Comparison of ENCODE assay signal across 8 mouse cellular contexts in genomic region chr9:111056798-111057543, GRCm38 (mm10). TPM values are rescaled to one million over a fixed set of nuclear protein-coding genes. Genes with fewer than 3 reads are reported as not detected.
DNase-seq lines count a peak whose midpoint lies in the region; ATAC-seq and TF ChIP-seq lines count a peak whose summit lies in the region.

TSS of gene Ccrl2 (minus strand) at chr9:111057519.

- H3K9ac ChIP-seq in embryonic facial prominence, embryonic 11.5 days (replicated peaks; ENCODE audit: low read length) = peak within 1 kb of the TSS; percentile 27; the same call in 1 of the 2 replicates
- peak within 1 kb of the TSS; percentile 69 for H3K9ac ChIP-seq in heart, embryonic 11.5 days (ENCODE audit: low read depth, low read length)
- peak within 1 kb of the TSS; percentile 42 for H3K9ac ChIP-seq in kidney, embryonic 14.5 days (ENCODE audit: low read depth, low read length)

- 26% methylated on average over 17 of the region's 17 CpGs for WGBS in embryonic facial prominence, embryonic 11.5 days
- 5% methylated on average over 17 of the region's 17 CpGs for WGBS in heart, embryonic 11.5 days (ENCODE audit: insufficient replicate concordance)
- 14% methylated on average over 17 of the region's 17 CpGs for WGBS in kidney, embryonic 14.5 days
- 2% methylated on average over 17 of the region's 17 CpGs for WGBS in small intestine, adult 2 months

- H3K4me2 ChIP-seq in embryonic facial prominence, embryonic 11.5 days (ENCODE audit: low read depth, low read length) = peak within 1 kb of the TSS; percentile 46
- peak within 1 kb of the TSS; percentile 63 for H3K4me2 ChIP-seq in heart, embryonic 11.5 days
- peak within 1 kb of the TSS; percentile 77 for H3K4me2 ChIP-seq in kidney, embryonic 14.5 days (replicated peaks; ENCODE audit: low read depth, low read length)

- no peak for DNase-seq in testis, postnatal 10 days (ENCODE audit: low spot score)
- DNase-seq in embryonic facial prominence, embryonic 11.5 days (ENCODE audit: low spot score) = peak; percentile 45
- DNase-seq in lung, postnatal 14 days = peak; percentile 67
- no peak for DNase-seq in testis, postnatal 14 days (ENCODE audit: low spot score)

- H3K4me3 ChIP-seq in testis, adult 2 months (ENCODE audit: control insufficient read depth, low read depth, low read length) = peak within 1 kb of the TSS; percentile 60
- peak within 1 kb of the TSS; percentile 14 for H3K4me3 ChIP-seq in embryonic facial prominence, embryonic 11.5 days (ENCODE audit: low read depth, low read length)
- peak within 1 kb of the TSS; percentile 54 for H3K4me3 ChIP-seq in heart, embryonic 11.5 days (ENCODE audit: low read depth, low read length)
- H3K4me3 ChIP-seq in kidney, embryonic 14.5 days (ENCODE audit: low read length) = peak within 1 kb of the TSS; percentile 41
- peak within 1 kb of the TSS; percentile 79 for H3K4me3 ChIP-seq in small intestine, adult 2 months (ENCODE audit: low read depth, low read length)

- H3K27me3 ChIP-seq in testis, adult 2 months (ENCODE audit: control insufficient read depth, insufficient read depth, low read length) = no peaks in the 10 kb centered on the region; the same call in 1 of the 2 replicates
- H3K27me3 ChIP-seq in embryonic facial prominence, embryonic 11.5 days (ENCODE audit: control insufficient read depth, insufficient read depth, low read length) = no peaks in the 10 kb centered on the region
- H3K27me3 ChIP-seq in heart, embryonic 11.5 days (ENCODE audit: control insufficient read depth, insufficient read depth, low read length) = no peaks in the 10 kb centered on the region
- no peaks in the 10 kb centered on the region for H3K27me3 ChIP-seq in kidney, embryonic 14.5 days (ENCODE audit: control insufficient read depth, insufficient read depth, low read length)
- no peaks in the 10 kb centered on the region for H3K27me3 ChIP-seq in small intestine, adult 2 months (ENCODE audit: control insufficient read depth, insufficient read depth, low read length)

- no peak for TF ChIP-seq POLR2A in testis, adult 2 months (IDR thresholded peaks at IDR 0.05; ENCODE audit: control insufficient read depth, low read depth, low read length)
- no peak for TF ChIP-seq POLR2A in small intestine, adult 2 months (IDR thresholded peaks at IDR 0.05; ENCODE audit: low read depth, low read length)

- no peak for TF ChIP-seq CTCF in testis, adult 2 months (IDR thresholded peaks at IDR 0.05; ENCODE audit: control insufficient read depth, insufficient read depth, insufficient replicate concordance, low read depth, low read length)
- no peak for TF ChIP-seq CTCF in small intestine, adult 2 months (IDR thresholded peaks at IDR 0.05; ENCODE audit: extremely low read depth, insufficient read length, insufficient replicate concordance, low read depth, low read length)

- H3K9me3 ChIP-seq in embryonic facial prominence, embryonic 11.5 days (replicated peaks; ENCODE audit: control insufficient read depth, low read length) = no peaks in the 10 kb centered on the region
- no peaks in the 10 kb centered on the region for H3K9me3 ChIP-seq in heart, embryonic 11.5 days (replicated peaks; ENCODE audit: control insufficient read depth, low read length)
- H3K9me3 ChIP-seq in kidney, embryonic 14.5 days (ENCODE audit: control insufficient read depth, low read length) = no peaks in the 10 kb centered on the region

- no peak for ATAC-seq in embryonic facial prominence, embryonic 11.5 days (replicated peaks; ENCODE audit: insufficient number of reproducible peaks, low FRiP score, low TSS enrichment, low read depth)
- ATAC-seq in heart, embryonic 11.5 days (replicated peaks; ENCODE audit: insufficient number of reproducible peaks, low FRiP score, low TSS enrichment) = peak; percentile 92
- ATAC-seq in kidney, embryonic 14.5 days (ENCODE audit: low FRiP score, low TSS enrichment) = no peak; the same call in 1 of the 2 replicates

- peak within 1 kb of the TSS; percentile 26; the same call in 1 of the 2 replicates for H3K27ac ChIP-seq in testis, adult 2 months (ENCODE audit: control insufficient read depth, insufficient read depth, low read depth, low read length)
- H3K27ac ChIP-seq in embryonic facial prominence, embryonic 11.5 days (replicated peaks; ENCODE audit: low read depth, low read length) = no peak within 1 kb of the TSS
- peak within 1 kb of the TSS; percentile 79 for H3K27ac ChIP-seq in heart, embryonic 11.5 days (ENCODE audit: low read depth, low read length)
- no peak within 1 kb of the TSS for H3K27ac ChIP-seq in kidney, embryonic 14.5 days (ENCODE audit: low read depth, low read length)
- peak within 1 kb of the TSS; percentile 74 for H3K27ac ChIP-seq in small intestine, adult 2 months (ENCODE audit: insufficient read depth, low read depth, low read length)

- no peaks in the 10 kb centered on the region for H3K36me3 ChIP-seq in testis, adult 2 months (ENCODE audit: control insufficient read depth, insufficient read depth, low read length)
- no peaks in the 10 kb centered on the region for H3K36me3 ChIP-seq in embryonic facial prominence, embryonic 11.5 days (replicated peaks; ENCODE audit: control insufficient read depth, insufficient read depth, low read depth, low read length)
- no peaks in the 10 kb centered on the region for H3K36me3 ChIP-seq in heart, embryonic 11.5 days (ENCODE audit: control insufficient read depth, insufficient read depth, low read length)
- no peaks in the 10 kb centered on the region for H3K36me3 ChIP-seq in kidney, embryonic 14.5 days (ENCODE audit: control insufficient read depth, insufficient read depth, low read length)
- no peaks in the 10 kb centered on the region for H3K36me3 ChIP-seq in small intestine, adult 2 months (ENCODE audit: control insufficient read depth, insufficient read depth, low read length)

- H3K4me1 ChIP-seq in testis, adult 2 months (ENCODE audit: control insufficient read depth, insufficient read depth, low read length) = peaks cover 21% of the 10 kb centered on the region
- peaks cover 5% of the 10 kb centered on the region; the same call in 1 of the 2 replicates for H3K4me1 ChIP-seq in embryonic facial prominence, embryonic 11.5 days (ENCODE audit: control insufficient read depth, insufficient read depth, low read length)
- H3K4me1 ChIP-seq in heart, embryonic 11.5 days (ENCODE audit: control insufficient read depth, insufficient read depth, low read length) = peaks cover 18% of the 10 kb centered on the region
- peaks cover 11% of the 10 kb centered on the region; the same call in 1 of the 2 replicates for H3K4me1 ChIP-seq in kidney, embryonic 14.5 days (ENCODE audit: control insufficient read depth, insufficient read depth, low read length)
- peaks cover 12% of the 10 kb centered on the region for H3K4me1 ChIP-seq in small intestine, adult 2 months (ENCODE audit: control insufficient read depth, insufficient read depth, insufficient read length, low read length)

RNA-seq across cellular contexts. Expression of gene Ccrl2, which starts in this region (rescaled TPM):
- polyA plus RNA-seq in testis, adult 2 months (2012; rRNA removed) = 0.78 and 0.81 TPM in 2 replicates
- 0.76 and 0.99 TPM in 2 replicates for polyA plus RNA-seq in embryonic facial prominence, embryonic 11.5 days (2014; fragmentation: Nextera tagmentation; extraction: Ambion mirVana)
- 5.6 and 5.7 TPM in 2 replicates for polyA plus RNA-seq in heart, embryonic 11.5 days (2014; fragmentation: Nextera tagmentation; extraction: Ambion mirVana)
- 0.61 and 0.83 TPM in 2 replicates for polyA plus RNA-seq in kidney, embryonic 14.5 days (2014; fragmentation: Nextera tagmentation; extraction: Ambion mirVana)
- 1.8 and 3.4 TPM in 2 replicates for polyA plus RNA-seq in small intestine, adult 2 months (2012; rRNA removed)

Comparison
In these comparisons a context has a peak if more than half of its experiments do, and no peak if none do; other contexts are left out.
1. Peak in DNase-seq, H3K4me3 ChIP-seq, H3K9ac ChIP-seq and H3K4me2 ChIP-seq in embryonic facial prominence, embryonic 11.5 days; RNA of the gene not detected or under 1 TPM.
2. H3K27ac ChIP-seq: peak in testis, adult 2 months (single experiment), heart, embryonic 11.5 days (single experiment) and small intestine, adult 2 months (single experiment); none in embryonic facial prominence, embryonic 11.5 days (single experiment) and kidney, embryonic 14.5 days (single experiment).
3. H3K4me3 ChIP-seq: peak in every context shown above with its lines; median percentile 79 in small intestine, adult 2 months; 60 in testis, adult 2 months; 54 in heart, embryonic 11.5 days; 41 in kidney, embryonic 14.5 days; 14 in embryonic facial prominence, embryonic 11.5 days.
4. Peak in every context shown above with its lines, with median percentiles within 50 percentile points of each other: H3K4me2 ChIP-seq and H3K9ac ChIP-seq.